Mouse (Mus musculus): ENCODE data around the gene Negr1. TPM values are rescaled to one million over a fixed set of nuclear protein-coding genes. Genes with fewer than 3 reads are reported as not detected.

Gene Negr1
- polyA plus RNA-seq, 1 experiment from 2014 or later = 1.9 TPM

DNA sequence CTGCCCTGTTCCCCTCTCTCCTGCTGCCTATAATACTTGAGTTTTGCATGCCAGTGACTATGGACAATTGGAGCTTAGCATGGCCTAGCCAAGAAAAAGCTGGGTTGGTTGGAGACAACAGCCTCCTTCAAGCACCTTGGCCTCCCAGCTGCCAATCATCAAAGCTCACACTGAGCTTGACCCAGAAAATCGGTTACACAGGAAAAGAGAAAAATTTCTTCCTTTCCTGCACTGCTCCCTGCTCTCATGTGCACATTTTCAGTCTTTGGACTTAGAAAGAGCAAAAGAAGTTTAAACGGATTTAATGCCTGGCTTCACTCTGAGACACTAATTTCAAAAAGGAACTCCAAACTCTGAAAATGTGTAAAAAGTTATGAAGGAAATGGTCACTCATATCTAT, 233.0 kb downstream of the Negr1 start:
- ATAC-seq (ENCODE audit: insufficient number of reproducible peaks, low FRiP score, low TSS enrichment, low read depth) (no peak), DNase-seq (ENCODE audit: low spot score) (no peak)
- Histone ChIP-seq H3K4me1 (ENCODE audit: control insufficient read depth, insufficient read depth, low read length) (no peaks in the 10 kb centered on the region), H3K4me2 (ENCODE audit: low read depth, severe bottlenecking) (no peak overlapping the region), H3K27ac (replicated peaks; ENCODE audit: low read depth, low read length) (no peak overlapping the region), H3K27me3 (ENCODE audit: control insufficient read depth, insufficient read depth, low read length) (no peaks in the 10 kb centered on the region), H3K4me3 (ENCODE audit: low read depth, low read length) (no peak overlapping the region), H3K36me3 (ENCODE audit: control insufficient read depth, insufficient read depth, low read length) (no peaks in the 10 kb centered on the region), H3K9ac (ENCODE audit: low read length) (no peak overlapping the region), H3K9me3 (ENCODE audit: control insufficient read depth, low read length) (no peaks in the 10 kb centered on the region)
- WGBS = 61% methylated on average over 2 of the region's 2 CpGs

DNA sequence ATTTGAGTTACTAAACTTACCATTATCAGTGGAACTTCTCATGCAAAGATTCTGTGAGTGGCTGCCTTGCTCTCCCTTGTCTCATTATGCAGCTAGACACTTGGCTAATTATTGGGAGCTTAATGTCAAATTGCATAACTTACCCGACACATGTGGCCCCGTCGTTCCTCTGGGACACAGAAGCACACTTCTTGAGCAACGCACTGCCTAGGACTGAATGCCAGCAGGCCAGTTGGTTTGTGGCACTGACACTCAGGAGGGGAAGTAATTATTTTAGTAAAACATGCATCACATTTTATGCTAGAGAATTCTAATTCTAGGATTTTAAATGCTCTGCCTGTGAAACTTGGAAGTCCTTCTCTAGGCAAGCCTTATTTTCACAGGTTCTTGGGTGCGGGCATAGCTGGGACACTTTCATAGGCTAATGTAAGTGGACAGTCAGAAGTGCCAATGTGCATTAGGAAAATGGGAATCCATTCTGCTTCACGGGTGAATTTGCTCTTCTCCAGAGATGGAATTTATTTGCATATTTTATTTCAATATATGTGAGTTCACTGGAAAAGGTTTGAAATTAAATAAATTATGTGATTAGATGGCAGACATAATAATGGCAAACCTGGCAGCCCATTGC, 234.6 kb downstream of the Negr1 start:
- ATAC-seq (ENCODE audit: insufficient number of reproducible peaks, low FRiP score, low TSS enrichment, low read depth) (no peak), DNase-seq (ENCODE audit: low spot score) (no peak)
- Histone ChIP-seq H3K4me2 (ENCODE audit: low read depth, severe bottlenecking) (no peak overlapping the region), H3K4me3 (ENCODE audit: low read depth, low read length) (no peak overlapping the region), H3K27ac (replicated peaks; ENCODE audit: low read depth, low read length) (no peak overlapping the region), H3K27me3 (ENCODE audit: control insufficient read depth, insufficient read depth, low read length) (no peaks in the 10 kb centered on the region), H3K4me1 (ENCODE audit: control insufficient read depth, insufficient read depth, low read length) (no peaks in the 10 kb centered on the region), H3K9me3 (ENCODE audit: control insufficient read depth, low read length) (no peaks in the 10 kb centered on the region), H3K9ac (ENCODE audit: low read length) (no peak overlapping the region), H3K36me3 (ENCODE audit: control insufficient read depth, insufficient read depth, low read length) (no peaks in the 10 kb centered on the region)
- 81% methylated on average over 6 of the region's 6 CpGs for WGBS

DNA sequence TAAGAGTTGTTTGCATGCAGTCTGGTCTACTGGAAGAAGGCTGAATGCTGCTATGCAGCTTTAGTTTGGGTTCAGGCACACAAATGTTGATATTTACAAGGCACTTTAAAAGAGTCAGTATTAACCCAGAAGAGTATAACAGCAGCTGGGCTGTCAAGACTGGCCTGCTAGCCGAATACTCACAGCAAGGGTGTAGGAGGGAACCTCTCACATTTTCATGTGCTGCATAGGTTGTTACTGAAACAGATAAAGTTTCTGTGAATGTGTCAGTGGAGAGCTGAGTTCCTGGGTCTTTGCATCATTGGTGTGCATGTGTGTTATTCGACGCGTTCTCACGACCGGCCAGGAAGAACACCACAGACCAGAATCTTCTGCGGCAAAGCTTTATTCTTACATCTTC, 237.6 kb downstream of the Negr1 start:
- H3K9ac ChIP-seq (ENCODE audit: low read length) = no peak overlapping the region
- no peaks in the 10 kb centered on the region for H3K9me3 ChIP-seq (ENCODE audit: control insufficient read depth, low read length)
- no peaks in the 10 kb centered on the region for H3K27me3 ChIP-seq (ENCODE audit: control insufficient read depth, insufficient read depth, low read length)
- no peaks in the 10 kb centered on the region for H3K36me3 ChIP-seq (ENCODE audit: control insufficient read depth, insufficient read depth, low read length)
- no peak overlapping the region for H3K4me2 ChIP-seq (ENCODE audit: low read depth, severe bottlenecking)
- no peak overlapping the region for H3K27ac ChIP-seq (replicated peaks; ENCODE audit: low read depth, low read length)
- 98% methylated on average over 7 of the region's 7 CpGs for WGBS
- no peak for DNase-seq (ENCODE audit: low spot score)
- ATAC-seq (ENCODE audit: insufficient number of reproducible peaks, low FRiP score, low TSS enrichment, low read depth) = no peak
- no peak overlapping the region for H3K4me3 ChIP-seq (ENCODE audit: low read depth, low read length)
- no peaks in the 10 kb centered on the region for H3K4me1 ChIP-seq (ENCODE audit: control insufficient read depth, insufficient read depth, low read length)

DNA sequence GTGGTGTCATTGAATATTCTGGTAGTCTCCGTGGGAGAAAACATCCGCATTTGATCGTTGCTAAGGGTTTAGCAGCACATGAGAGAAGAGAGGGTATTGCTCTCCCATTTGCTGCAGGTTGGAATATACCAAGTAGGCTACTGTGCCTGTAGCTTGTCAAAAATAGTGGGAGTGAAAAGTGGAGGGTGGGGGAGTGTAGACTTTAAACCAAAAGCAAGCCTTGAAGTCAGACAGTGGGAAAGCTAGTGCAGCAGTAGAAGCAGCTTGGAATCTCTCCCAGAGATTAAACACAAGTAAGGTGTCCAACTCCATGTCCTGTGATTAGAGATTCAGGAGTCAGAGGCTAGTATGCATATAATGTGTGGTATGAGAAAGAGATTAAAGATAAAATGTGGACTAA, 248.2 kb downstream of the Negr1 start:
- Histone ChIP-seq H3K4me1 (ENCODE audit: control insufficient read depth, insufficient read depth, low read length) (no peaks in the 10 kb centered on the region), H3K27ac (replicated peaks; ENCODE audit: low read depth, low read length) (no peak overlapping the region), H3K9me3 (ENCODE audit: control insufficient read depth, low read length) (no peaks in the 10 kb centered on the region), H3K27me3 (ENCODE audit: control insufficient read depth, insufficient read depth, low read length) (no peaks in the 10 kb centered on the region), H3K36me3 (ENCODE audit: control insufficient read depth, insufficient read depth, low read length) (no peaks in the 10 kb centered on the region), H3K4me3 (ENCODE audit: low read depth, low read length) (no peak overlapping the region), H3K4me2 (ENCODE audit: low read depth, severe bottlenecking) (no peak overlapping the region), H3K9ac (ENCODE audit: low read length) (no peak overlapping the region)
- DNase-seq (ENCODE audit: low spot score) (no peak), ATAC-seq (ENCODE audit: insufficient number of reproducible peaks, low FRiP score, low TSS enrichment, low read depth) (no peak)
- WGBS = 97% methylated on average over 3 of the region's 3 CpGs

DNA sequence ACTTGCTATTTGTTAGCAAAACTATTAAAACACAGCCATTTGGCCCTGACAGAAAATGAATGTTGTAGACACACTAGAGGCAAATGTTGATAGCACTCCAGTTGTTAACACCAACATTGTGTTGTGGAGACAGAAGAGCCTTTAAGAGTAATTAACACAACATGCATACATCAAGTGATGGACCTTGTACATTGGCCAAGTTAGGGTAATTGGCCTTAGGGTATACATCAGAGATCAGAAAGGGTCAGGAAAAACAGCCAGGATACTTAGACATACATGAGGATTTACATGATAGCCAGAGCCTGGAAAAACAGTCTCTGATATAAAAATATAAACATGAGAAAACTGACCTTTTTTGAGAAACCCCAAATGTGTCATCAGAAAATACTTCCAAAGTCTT, 255.3 kb downstream of the Negr1 start:
- Histone ChIP-seq H3K4me3 (ENCODE audit: low read depth, low read length) (no peak overlapping the region), H3K27me3 (ENCODE audit: control insufficient read depth, insufficient read depth, low read length) (no peaks in the 10 kb centered on the region), H3K27ac (replicated peaks; ENCODE audit: low read depth, low read length) (no peak overlapping the region), H3K4me2 (ENCODE audit: low read depth, severe bottlenecking) (no peak overlapping the region), H3K4me1 (ENCODE audit: control insufficient read depth, insufficient read depth, low read length) (no peaks in the 10 kb centered on the region), H3K36me3 (ENCODE audit: control insufficient read depth, insufficient read depth, low read length) (no peaks in the 10 kb centered on the region), H3K9me3 (ENCODE audit: control insufficient read depth, low read length) (no peaks in the 10 kb centered on the region), H3K9ac (ENCODE audit: low read length) (no peak overlapping the region)
- DNase-seq (ENCODE audit: low spot score) (no peak), ATAC-seq (ENCODE audit: insufficient number of reproducible peaks, low FRiP score, low TSS enrichment, low read depth) (no peak)

DNA sequence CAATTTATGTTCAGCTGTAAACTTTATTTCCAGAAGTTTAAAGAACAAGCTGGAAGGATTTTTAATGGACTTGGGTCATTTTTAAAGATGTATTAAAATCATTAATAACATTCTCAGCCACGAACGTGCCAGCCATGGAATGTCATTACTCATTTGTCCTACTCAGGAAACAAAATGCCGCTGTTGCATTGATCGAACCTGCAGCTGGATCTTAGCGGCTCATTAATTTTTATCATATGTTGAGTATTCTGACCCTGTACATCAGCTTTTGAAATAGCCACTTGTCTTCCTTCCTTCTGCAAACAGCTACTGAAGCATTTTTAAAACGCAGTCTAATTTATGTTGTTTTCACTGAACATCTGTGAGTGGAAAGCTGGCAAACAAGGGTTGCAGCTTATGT, 255.9 kb downstream of the Negr1 start:
- WGBS = 30% methylated on average over 6 of the region's 6 CpGs
- no peaks in the 10 kb centered on the region for H3K36me3 ChIP-seq (ENCODE audit: control insufficient read depth, insufficient read depth, low read length)
- H3K9ac ChIP-seq (ENCODE audit: low read length) = no peak overlapping the region
- H3K9me3 ChIP-seq (ENCODE audit: control insufficient read depth, low read length) = no peaks in the 10 kb centered on the region
- H3K4me1 ChIP-seq (ENCODE audit: control insufficient read depth, insufficient read depth, low read length) = no peaks in the 10 kb centered on the region
- no peak overlapping the region for H3K4me2 ChIP-seq (ENCODE audit: low read depth, severe bottlenecking)
- H3K27ac ChIP-seq (replicated peaks; ENCODE audit: low read depth, low read length) = no peak overlapping the region
- no peaks in the 10 kb centered on the region for H3K27me3 ChIP-seq (ENCODE audit: control insufficient read depth, insufficient read depth, low read length)
- H3K4me3 ChIP-seq (ENCODE audit: low read depth, low read length) = no peak overlapping the region
- DNase-seq (ENCODE audit: low spot score) (no peak), ATAC-seq (ENCODE audit: insufficient number of reproducible peaks, low FRiP score, low TSS enrichment, low read depth) (no peak)

DNA sequence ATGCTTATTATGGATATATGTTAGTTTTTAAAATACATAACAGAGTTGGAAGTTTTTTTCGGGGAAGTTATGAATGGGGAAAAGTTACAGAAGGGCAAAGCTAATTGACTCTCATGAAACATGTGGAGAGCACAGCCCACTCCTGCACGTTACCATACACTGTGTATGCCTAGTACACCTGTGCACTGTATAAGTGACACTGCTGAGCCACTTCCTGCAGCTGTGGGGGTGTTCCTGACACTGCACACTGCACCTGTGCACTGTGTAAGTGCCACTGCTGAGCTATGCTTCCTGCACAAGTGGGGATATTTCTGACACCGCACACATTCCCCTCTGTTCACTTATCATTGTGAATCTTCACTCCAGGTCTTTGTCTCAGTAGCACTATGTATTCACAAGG, 261.4 kb downstream of the Negr1 start:
- no peaks in the 10 kb centered on the region for H3K27me3 ChIP-seq (ENCODE audit: control insufficient read depth, insufficient read depth, low read length)
- no peak overlapping the region for H3K4me2 ChIP-seq (ENCODE audit: low read depth, severe bottlenecking)
- H3K9ac ChIP-seq (ENCODE audit: low read length) = no peak overlapping the region
- H3K36me3 ChIP-seq (ENCODE audit: control insufficient read depth, insufficient read depth, low read length) = no peaks in the 10 kb centered on the region
- H3K9me3 ChIP-seq (ENCODE audit: control insufficient read depth, low read length) = no peaks in the 10 kb centered on the region
- no peaks in the 10 kb centered on the region for H3K4me1 ChIP-seq (ENCODE audit: control insufficient read depth, insufficient read depth, low read length)
- 82% methylated on average over 3 of the region's 3 CpGs for WGBS
- ATAC-seq (ENCODE audit: insufficient number of reproducible peaks, low FRiP score, low TSS enrichment, low read depth) (no peak), DNase-seq (ENCODE audit: low spot score) (no peak)
- H3K4me3 ChIP-seq (ENCODE audit: low read depth, low read length) = no peak overlapping the region
- no peak overlapping the region for H3K27ac ChIP-seq (replicated peaks; ENCODE audit: low read depth, low read length)

DNA sequence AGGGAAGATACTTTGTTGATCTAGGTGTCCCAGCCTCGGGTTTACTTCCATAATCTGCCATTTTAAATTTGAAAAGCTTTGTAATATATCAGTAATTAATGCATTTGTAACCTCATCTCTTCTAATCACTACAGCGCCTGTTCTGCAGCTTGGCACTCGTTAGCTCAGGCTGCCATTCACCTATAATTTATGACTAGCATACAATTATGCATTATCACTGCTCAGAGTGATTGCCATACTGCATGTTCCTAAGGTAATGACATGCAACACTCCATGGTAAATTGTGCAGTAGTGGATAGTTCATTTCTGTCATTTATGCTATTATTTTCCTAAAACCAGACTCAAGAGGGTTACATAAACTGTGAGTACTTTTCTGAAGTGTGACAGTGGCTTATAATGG, 272.3 kb downstream of the Negr1 start:
- 43% methylated on average over 3 of the region's 3 CpGs for WGBS
- H3K4me3 ChIP-seq (ENCODE audit: low read depth, low read length) = no peak overlapping the region
- DNase-seq (ENCODE audit: low spot score) = no peak

DNA sequence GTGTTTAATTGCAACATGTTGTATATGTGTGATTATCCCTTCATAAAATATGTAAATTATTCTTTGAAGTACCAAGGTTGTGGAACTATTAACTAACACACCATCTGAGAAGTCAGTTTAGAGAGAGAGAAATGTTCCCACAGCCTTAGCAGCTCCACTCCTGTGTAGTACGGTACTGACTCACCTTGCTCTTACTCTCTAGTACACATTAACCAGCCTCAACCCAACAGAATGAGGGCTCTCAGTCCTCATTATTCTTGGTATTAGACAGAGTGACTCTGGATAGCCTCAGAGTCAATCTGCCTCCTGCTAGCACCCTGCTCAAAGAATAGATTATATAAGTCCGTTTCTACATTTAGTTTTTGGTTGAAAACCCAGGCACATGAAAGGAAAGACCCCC, 277.0 kb downstream of the Negr1 start:
- 77% methylated on average over 2 of the region's 2 CpGs for WGBS
- no peak for DNase-seq (ENCODE audit: low spot score)
- H3K9ac ChIP-seq (ENCODE audit: low read length) = no peak overlapping the region
- no peaks in the 10 kb centered on the region for H3K9me3 ChIP-seq (ENCODE audit: control insufficient read depth, low read length)
- H3K4me3 ChIP-seq (ENCODE audit: low read depth, low read length) = no peak overlapping the region
- no peak overlapping the region for H3K4me2 ChIP-seq (ENCODE audit: low read depth, severe bottlenecking)
- ATAC-seq (ENCODE audit: insufficient number of reproducible peaks, low FRiP score, low TSS enrichment, low read depth) = no peak
- no peaks in the 10 kb centered on the region for H3K27me3 ChIP-seq (ENCODE audit: control insufficient read depth, insufficient read depth, low read length)
- no peaks in the 10 kb centered on the region for H3K4me1 ChIP-seq (ENCODE audit: control insufficient read depth, insufficient read depth, low read length)
- no peaks in the 10 kb centered on the region for H3K36me3 ChIP-seq (ENCODE audit: control insufficient read depth, insufficient read depth, low read length)
- H3K27ac ChIP-seq (replicated peaks; ENCODE audit: low read depth, low read length) = no peak overlapping the region

More for the DNA sequence above, 272.3 kb downstream of the Negr1 start:
- Histone ChIP-seq H3K27ac (replicated peaks; ENCODE audit: low read depth, low read length) (no peak overlapping the region), H3K4me1 (ENCODE audit: control insufficient read depth, insufficient read depth, low read length) (no peaks in the 10 kb centered on the region), H3K27me3 (ENCODE audit: control insufficient read depth, insufficient read depth, low read length) (no peaks in the 10 kb centered on the region), H3K9me3 (ENCODE audit: control insufficient read depth, low read length) (no peaks in the 10 kb centered on the region), H3K9ac (ENCODE audit: low read length) (no peak overlapping the region), H3K4me2 (ENCODE audit: low read depth, severe bottlenecking) (no peak overlapping the region), H3K36me3 (ENCODE audit: control insufficient read depth, insufficient read depth, low read length) (no peaks in the 10 kb centered on the region)
- ATAC-seq (ENCODE audit: insufficient number of reproducible peaks, low FRiP score, low TSS enrichment, low read depth) = no peak

Measured in limb, embryonic 11.5 days (tissue).